Mouse (Mus musculus): ENCODE measurements around the gene Mcrs1.
"Not testable (repeated sequence)": the region's sequence is repeated elsewhere in the genome, so short reads cannot be mapped to it uniquely, and the experiment has no call there.

Mcrs1 gene

DNA sequence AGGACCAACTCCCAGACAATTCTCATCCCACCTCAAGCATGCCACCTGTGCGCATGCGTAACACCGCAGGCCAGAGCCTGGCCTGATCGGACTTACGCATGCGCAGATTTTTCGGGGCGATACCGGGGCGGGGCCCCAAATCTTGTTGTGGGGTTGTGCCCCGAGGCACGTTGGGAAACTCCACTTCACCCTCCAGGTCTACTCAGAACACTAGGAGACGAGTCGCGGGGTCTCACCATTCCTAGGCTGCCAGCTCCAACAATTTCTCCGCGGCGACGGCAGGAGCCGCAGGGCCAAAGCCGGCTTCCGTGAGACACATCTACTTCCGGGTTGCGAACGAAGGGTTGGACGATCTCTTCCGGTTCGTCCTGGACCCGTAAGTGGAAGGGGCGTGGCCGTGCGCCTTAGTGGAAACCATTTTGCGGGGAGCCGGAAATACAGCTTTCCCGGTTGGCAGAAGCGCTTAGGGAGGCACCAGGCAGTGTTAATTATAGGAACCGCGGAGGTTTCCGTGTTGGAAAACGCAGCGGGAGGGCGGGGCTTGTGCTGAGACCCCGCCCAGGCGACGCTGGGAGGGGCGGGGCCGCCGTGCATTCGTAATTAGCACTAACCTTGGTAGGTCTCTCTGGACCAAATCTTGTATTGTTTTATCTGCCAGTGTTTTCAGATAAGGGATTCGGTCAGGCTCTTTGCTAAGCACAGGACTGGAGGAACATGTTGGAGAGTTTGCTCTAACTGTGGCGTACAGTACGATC, at the start of gene Mcrs1:
Gene Mcrs1, minus strand, starts transcription at position 336 of the 755 bp plus-strand sequence.
- in situ Hi-C loops (cut with MseI, MboI): no loop called here

DNA sequence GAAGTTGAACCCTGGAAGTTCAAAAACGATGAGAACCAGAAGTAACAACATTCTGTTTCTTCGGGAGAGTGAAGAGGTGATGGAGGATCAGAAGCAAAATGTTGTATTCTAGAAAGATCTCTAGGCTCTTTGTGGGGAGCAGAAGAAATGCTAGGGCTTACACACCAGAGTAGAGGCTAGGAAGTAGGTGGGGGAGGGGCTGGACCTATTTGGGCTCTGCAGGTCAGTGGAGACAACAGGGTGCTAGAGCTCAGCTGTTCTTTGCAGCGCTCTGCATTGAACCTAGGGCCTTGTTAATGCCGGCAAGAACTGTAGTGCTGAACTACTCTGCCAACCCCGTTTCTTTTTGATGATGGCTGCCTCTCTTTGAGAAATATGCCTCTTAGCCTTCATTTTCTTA, 44.5 kb upstream of the Mcrs1 start:
- in situ Hi-C loops (cut with MseI, MboI): no loop called here

DNA sequence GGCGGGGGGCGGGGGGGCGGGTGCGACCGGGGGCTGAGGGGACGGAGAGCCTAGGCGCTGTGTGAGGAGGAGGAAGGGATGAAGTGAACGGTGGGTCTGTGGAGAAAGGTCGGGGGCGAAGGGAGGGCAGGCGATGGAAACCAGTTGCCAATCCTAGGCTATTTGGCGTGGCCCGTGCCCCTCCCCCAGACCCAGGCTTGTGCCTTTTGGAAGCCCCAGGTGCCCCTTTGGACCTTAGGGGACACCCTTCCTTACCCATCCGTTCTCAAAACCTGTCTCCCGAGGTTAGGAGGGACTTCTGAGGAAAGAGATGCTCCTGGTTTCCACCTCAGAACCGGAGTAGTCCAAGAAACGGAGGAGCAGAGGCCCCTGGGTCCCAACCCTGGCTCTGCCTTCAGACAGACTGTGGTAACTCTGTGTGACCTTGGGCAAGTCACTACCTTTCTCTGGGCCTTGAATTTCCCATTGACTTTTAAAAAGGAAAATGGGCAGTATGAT, 43.8 kb upstream of the Mcrs1 start, which contains the start of gene Fam186b:
Gene Fam186b, minus strand, starts transcription at position 405 of the 498 bp plus-strand sequence.
- in situ Hi-C loops (cut with MseI, MboI): no loop called here

DNA sequence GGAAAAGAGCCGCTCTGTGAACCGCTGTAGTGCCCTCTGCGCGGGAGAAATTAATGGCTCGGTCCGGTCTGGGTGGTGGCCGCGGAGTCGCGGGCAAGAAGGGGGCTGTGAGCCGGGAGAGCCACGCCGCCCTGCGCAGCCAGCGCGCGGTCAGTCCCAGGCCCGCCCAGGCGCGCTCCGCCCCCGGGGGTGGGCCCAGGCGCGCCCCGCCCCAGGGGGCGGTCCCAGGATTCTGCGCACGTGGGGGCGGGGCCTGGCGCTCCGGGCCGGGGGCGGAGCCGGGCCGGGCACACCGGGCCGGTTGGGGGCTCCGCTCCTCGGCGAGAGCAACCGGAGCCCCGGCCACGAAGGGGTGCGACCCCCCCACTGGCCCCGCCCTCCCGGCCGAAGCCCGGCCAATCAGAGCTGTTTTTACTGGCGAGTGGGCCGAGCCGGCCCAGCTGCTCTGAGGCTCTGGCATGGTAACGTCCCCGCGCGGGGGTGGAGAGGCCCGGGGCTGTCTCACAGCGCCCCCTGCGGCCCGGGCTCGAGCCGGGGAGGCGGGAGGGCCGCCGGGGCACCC, 43.1 kb upstream of the Mcrs1 start, which contains the start of gene Prpf40b:
Gene Prpf40b, plus strand, starts transcription at position 275 of the 562 bp plus-strand sequence.
- in situ Hi-C loops (cut with MseI, MboI): no loop called here

DNA sequence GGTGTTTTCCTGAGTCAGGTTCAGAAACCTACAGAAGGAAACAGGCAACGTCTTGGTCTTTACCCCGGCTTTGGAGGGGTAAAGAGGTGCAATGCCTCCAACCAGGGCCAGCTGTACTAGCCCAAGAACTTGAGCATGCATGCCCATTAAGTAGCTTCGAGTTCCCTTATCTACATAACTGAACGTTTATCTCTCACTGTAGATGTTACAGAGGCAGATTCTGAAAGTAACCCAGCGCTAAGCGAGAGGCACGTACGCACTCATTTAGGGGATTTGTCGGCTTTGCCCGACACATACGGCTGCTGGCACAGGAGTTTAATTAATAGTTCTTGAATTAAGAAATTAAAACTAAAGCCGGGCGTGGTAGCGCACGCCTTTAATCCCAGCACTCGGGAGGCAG, 42.5 kb upstream of the Mcrs1 start:
- in situ Hi-C loops (cut with MseI, MboI): no loop called here

DNA sequence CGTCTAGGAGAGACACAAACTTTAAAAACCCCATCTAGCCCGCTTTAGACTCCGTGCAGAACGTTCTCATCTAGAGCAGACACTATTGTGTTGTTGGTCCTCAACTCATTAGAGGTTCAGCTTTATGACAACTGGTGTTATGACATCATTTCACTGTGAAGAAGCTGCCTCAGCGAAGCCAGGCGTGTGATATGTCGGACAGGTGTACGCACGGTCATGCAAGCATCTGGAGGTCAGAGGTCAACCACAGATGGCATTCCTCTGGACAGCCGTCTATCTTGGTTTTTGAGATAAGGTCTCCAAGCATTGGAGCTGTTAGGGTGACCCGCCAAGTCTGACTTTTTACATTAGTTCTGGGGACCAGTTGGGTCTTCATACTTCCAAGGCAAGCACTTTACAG, 38.8 kb upstream of the Mcrs1 start:
- in situ Hi-C loops (cut with MseI, MboI): no loop called here

DNA sequence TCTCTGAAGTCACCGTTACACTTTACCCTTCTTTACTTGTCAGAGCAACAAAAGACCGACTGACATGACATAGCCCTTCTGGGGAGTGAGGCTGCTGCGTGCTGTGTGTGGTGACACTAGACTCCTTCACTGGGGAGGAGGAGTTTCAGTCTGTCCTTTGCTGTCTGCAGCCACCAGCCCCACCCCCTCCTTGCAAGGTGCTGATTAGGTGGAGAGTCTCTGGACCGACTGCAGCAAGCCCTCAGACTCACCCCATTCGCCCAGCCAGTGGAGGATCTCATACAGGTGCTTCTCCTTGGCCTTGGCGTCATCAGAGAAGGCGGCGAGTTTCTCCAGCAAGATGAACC, 33.4 kb upstream of the Mcrs1 start:
- in situ Hi-C loops (cut with MseI, MboI): no loop called here

DNA sequence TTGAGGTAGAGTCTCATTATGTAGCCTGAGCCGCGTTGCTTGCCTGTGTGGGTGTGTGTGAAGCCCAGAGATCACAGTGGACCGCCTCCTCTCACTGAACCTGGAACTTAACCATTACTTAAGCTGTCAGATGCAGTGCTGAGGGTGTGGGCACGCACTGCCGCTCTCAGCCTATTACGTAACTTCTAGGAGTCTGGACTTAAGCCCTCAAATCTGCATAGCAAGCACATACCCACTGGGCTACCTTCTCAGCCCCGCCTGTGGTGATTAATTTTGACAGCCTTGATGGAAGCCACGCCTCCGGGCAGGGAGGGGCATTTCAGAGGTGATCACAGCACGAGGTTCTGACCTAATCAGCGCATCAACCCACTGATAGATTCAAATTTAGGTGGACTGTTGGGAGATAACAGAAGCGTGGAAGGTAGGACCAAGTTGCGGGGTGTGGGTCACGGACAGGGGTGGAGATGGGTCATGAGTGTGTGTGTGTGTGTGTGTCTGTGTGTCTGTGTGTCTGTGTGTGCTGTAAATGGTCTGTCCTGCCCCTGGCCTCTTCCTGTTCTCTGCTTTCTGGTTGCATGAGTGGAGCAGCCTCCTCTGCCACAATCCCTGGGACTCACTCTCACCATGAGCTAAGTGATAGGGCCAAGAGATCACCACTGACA, 32.9 kb upstream of the Mcrs1 start:
- in situ Hi-C loops (cut with MseI, MboI): no loop called here

DNA sequence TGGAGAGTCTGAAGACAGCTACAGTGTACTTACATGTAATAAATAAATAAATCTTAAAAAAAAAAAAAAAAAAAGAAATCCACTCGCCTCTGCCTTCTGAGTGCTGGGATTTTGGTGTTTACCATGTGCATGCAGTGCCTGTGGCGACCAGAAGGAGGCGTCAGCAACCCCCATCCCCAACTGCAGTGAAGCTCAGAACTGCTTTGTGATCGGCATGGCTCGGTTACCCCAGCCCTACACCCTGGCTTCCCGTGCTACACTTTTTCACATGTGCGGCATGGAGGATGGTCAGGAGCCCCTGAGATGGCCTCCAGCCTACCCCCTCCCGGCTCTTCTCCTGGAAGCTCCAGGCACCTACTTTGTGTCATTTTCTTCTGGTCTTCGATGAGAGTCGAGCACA, 31.7 kb upstream of the Mcrs1 start:
- in situ Hi-C loops (cut with MseI, MboI): no loop called here

DNA sequence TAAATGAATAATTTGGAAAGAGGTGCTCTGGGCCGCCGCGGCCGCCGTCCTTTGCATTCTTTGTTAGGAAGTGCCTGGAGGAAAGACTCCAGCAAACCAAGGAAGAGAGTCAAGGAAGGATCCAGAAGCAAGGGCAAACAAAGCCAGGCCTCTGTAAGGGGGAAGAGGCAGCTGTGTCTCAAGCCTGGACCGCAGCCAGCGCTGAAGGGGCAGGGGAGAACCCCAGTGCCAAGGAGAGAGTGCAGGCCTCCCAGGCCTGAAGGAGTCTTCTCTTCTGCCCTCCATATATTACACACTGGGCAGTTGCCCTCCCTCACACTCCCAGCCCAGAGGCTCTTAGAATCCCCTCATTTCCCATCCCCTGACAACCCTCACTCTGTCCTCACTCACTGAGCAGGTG, 26.5 kb upstream of the Mcrs1 start:
- in situ Hi-C loops (cut with MseI, MboI): no loop called here

DNA sequence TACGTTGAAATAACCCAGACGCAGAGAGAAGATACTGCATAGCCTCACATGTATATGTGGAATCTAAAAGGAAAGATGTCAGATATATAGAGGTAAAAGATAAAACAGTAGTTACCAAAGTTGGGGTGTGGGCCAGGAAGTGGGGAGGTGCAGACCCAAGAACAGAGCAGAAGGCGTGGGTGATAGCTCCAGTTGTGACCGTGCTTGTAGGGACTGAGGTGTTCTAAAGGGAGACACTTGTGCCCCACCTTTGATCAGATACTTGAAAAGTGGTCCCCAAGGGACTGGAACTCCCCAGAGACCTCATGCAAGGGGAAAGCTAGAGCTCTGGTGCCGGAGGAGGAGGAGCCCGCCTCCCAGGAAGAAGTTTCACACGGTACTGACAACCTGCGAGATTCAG, 24.3 kb upstream of the Mcrs1 start:
- in situ Hi-C loops (cut with MseI, MboI): no loop called here

DNA sequence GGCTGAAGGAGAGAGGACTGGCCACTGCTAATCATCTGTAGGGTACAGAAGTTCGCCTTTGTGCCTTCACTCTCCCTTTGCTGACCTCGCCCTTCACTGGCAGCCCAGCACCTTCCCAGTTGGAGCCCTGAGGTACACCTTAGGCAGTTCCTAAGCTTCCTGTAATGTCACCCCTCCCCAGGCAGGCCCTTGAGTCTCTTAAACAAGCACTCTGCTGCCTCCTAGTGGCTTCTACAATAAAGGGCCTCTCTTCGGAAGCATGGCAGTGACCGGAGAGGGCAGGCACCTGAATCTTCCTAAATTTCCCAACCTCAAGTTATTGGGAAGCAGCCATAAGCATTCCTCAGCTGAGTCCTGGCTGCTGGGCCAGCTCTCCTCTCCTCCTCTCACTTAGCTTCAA, 13.9 kb upstream of the Mcrs1 start:
- in situ Hi-C loops (cut with MseI, MboI): loop anchor here in 1 of 2 experiments (5.0 kb wide), 1 partner anchor 48 kb away; no protein-coding TSS in a partner anchor

DNA sequence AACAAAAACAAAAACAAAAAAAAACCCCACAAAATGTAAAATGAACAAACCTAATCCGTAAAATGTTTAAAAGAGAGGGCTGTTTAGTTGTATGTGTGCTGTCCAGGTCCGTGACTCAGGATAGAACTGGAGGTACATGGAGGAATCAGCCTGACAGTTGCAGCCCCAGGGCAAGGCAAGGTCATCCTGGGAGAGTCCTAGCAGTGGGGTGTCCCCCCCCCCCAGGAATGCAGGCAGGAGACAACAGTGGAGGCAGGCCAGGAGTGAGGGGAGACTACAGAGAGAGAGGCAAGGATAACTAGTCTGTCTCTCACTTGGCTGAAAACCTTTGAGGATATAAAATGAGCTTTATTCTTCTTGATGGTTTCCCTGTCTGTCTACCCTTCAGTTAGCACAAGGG, 12.6 kb upstream of the Mcrs1 start:
- in situ Hi-C loops (cut with MseI, MboI): no loop called here

DNA sequence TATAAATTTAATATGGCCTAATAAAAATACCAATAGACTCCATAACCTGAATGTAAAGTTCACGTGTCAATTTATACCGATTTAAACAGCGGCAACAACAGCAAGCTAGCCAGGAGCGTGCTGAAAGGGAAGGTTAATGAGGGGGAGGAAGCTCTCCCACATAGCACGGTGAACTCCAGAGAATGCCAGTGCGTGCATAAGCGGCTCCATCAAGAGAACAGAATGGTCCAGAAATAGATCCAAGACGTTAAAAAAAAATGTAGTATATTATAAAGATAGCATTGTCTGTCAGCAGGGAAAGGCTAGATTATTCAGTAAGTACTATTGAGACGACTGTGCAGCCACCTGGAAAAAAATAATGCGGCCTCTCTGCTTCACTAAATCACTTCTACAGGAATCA, 10.9 kb upstream of the Mcrs1 start:
- in situ Hi-C loops (cut with MseI, MboI): no loop called here

DNA sequence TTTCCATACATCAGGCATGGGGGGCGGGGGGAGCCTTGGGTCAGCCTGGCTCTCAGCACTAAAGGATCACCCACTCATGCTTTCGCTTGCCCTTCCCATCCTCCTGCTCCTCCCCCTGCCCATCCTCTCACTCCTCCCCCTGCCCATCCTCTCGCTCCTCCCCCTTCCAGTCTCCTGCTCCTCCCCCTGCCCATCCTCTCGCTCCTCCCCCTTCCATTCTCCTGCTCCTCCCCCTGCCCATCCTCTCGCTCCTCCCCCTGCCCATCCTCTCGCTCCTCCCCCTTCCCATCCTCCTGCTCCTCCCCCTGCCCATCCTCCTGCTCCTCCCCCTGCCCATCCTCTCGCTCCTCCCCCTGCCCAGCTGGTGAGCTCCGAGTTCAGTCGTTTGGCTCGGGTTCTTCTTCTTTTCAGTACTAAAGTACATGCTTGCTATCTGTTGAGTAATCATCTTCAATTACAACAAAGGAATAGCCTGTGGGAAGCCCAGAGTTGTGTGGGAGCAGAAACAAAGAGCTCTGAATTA, 8.0 kb upstream of the Mcrs1 start:
- in situ Hi-C loops (cut with MseI, MboI): no loop called here

DNA sequence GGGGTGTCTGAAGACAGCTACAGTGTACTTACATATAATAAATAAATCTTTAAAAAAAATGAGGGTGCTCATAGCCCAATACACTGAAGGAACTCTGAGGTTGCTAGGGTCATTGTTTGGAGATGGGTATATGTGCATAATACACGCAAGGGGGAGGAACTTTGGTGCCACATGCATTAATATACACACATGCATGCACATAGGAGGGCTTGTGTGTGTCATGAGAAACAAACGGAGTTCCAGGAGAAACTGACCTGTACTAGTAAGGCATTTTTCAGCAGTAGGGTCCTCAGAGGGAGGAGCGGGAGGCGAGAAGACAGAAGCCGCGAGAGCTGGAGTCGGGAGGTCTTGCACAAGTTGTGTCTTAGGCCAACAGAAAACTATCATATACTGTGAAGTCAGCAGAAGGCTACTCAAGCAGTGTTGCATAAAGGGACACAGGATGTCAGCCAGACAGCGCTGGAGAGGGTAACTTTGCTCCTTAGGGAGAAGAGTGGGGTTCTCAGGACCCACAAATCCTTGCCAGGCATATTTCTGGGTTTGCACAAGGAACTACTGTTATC, 7.5 kb upstream of the Mcrs1 start:
- in situ Hi-C loops (cut with MseI, MboI): no loop called here

DNA sequence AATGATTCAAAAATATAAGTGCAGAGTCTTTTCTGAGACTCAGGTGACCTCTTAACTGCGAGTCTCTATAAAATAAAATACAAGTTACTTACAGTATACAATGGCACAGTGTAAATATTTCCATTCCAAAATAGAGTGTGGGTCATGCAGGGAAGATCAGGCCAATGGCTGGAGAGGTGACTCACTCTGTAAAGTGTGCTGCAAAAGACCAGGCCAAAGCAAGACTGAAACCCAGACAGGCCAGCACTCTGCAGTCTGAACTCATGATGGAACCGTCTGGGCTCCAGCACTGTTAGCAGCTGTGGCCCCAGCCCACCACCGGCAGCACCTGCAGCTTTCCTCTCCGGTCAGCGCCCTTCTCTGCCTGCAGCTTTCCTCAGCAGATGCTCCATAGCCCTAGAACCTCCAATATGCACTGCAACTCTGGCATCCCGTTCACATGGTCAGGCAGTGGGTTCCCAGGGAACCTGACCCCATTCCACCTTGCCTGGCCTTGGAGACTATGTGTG, 3.5 kb upstream of the Mcrs1 start:
- in situ Hi-C loops (cut with MseI, MboI): no loop called here

DNA sequence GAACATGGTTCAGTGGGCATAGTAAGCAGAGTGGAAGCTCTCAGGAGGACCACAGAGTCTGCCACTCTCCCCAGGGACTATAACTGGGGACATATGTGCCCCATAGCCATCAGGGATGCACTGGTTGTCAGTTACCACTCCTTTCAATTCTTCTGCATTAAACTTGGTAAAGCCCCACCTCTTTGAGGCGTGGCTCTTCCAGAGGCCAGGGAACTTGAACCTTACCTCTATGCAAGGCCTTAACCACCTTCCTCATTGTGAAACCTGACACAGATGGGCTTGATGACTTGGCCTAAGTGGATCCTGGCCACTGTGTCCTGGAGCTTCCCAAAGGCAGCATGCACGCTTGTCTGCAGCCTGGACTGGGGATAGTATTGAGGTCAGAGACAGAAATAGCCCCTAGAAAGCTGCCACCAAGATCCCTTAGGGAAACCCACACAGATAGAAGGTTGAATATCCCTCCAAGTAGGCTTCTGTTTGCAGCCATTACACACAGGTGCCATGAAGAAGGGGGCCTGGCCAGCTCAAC, 2.8 kb upstream of the Mcrs1 start:
- in situ Hi-C loops (cut with MseI, MboI): no loop called here

DNA sequence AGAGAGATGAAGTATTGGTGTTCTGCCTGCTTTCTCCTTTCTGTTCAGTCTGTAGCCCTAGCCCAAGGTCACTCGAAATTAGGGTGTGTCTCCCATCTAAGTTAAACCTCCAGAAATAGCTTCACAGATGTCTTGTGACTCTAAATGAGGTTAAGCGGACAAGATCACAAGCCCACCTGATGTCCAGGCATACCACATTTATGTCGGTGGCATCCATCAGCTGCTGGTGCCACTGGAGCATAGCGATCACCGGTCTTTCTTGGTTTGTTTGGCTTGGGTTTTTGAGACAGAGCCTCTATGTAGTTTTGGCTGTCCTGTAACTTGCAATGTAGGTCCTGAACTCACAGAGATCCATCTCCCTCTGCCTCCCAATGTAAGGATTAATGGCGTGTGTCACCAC, 2.0 kb upstream of the Mcrs1 start:
- in situ Hi-C loops (cut with MseI, MboI): no loop called here

DNA sequence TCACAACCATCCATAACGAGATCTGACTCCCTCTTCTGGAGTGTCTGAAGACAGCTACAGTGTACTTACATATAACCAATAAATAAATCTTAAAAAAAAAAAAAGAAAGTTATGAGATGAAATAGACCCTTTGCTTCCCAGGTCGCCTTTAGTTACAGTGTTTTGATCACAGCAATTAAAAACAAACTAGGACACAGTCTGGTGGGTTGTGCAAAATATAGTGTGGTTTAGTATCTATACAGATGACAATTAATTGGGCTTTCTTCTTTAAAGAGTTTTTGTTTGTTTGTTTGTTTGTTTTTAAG, 1.4 kb upstream of the Mcrs1 start:
- in situ Hi-C loops (cut with MseI, MboI): not testable (repeated sequence)

DNA sequence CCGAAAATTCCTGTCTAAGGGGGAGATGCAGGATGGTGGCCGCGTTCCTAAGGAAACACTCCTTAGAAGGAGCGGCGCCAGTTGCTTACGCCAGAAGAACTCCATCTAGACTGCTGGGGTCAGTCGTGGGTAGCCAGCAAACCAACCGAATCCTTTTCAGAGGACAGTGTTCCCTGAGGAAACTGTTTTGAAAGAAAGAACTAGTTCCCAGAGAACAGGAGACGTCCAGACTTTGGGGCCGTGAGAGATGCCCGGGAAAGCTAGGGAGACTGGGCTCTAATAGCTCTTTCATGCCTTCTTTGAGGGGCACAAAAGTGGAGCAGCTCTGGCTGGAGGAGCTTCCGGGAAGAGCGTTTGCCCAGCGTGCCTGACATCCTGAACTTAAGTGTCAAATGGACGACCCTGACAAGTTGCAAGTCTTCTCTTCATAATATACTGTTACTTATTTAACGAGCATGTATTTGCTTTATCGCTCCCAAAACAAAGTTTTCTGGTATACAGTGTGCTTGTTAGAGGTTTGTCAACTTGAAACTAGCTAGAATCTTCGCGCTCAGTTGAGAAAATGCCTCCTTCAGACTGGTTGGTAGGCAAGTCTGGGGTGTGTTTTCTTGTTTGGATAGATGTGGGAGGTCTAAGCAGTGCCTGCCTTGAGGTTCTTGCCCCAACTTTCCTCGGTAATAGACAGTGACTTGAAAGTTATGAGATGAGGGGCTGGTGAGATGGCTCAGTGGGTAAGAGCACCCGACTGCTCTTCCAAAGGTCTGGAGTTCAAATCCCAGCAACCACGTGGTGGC, 817 bp upstream of the Mcrs1 start:
- in situ Hi-C loops (cut with MseI, MboI): no loop called here

Data from mouse trophoblast stem cell (cell line).